Mouse (Mus musculus): ENCODE measurements around the gene Pkd2l1. TPM values are rescaled to one million over a fixed set of nuclear protein-coding genes. Genes with fewer than 3 reads are reported as not detected.

Gene Pkd2l1
- polyA plus RNA-seq, 1 experiment from 2014 or later: 0.15 TPM

- H3K36me3 ChIP-seq (ENCODE audit: control insufficient read depth, insufficient read depth, low read length): no peaks in the 10 kb centered on the region
- ATAC-seq (no peak), DNase-seq (ENCODE audit: low spot score) (no peak)
- H3K4me3 ChIP-seq (ENCODE audit: low read depth, low read length): no peak overlapping the region
- H3K9ac ChIP-seq (ENCODE audit: low read length): no peak overlapping the region
- no peaks in the 10 kb centered on the region for H3K9me3 ChIP-seq (replicated peaks; ENCODE audit: control insufficient read depth, low read length)
- 68% methylated on average over 2 of the region's 2 CpGs for whole genome bisulfite sequencing
- H3K27ac ChIP-seq (ENCODE audit: low read depth, low read length): no peak overlapping the region
- no peaks in the 10 kb centered on the region for H3K27me3 ChIP-seq (replicated peaks; ENCODE audit: control insufficient read depth, insufficient read depth, low read length)
- no peak overlapping the region for H3K4me2 ChIP-seq (ENCODE audit: low read length)
- H3K4me1 ChIP-seq (ENCODE audit: control insufficient read depth, insufficient read depth, low read length): no peaks in the 10 kb centered on the region
Measured at GRCm38 (mm10) chr19:44207079-44207478, 14.8 kb upstream of the Pkd2l1 start.

GRCm38 (mm10) chr19:44203015-44203564, 10.8 kb upstream of the Pkd2l1 start, which contains the start of gene Scd3:
Scd3 (plus strand) TSS chr19:44203269.
- ATAC-seq (no peak), DNase-seq (ENCODE audit: low spot score) (no peak)
- Histone ChIP-seq H3K4me2 (ENCODE audit: low read length) (no peak within 1 kb of the TSS), H3K4me3 (ENCODE audit: low read depth, low read length) (no peak within 1 kb of the TSS), H3K4me1 (ENCODE audit: control insufficient read depth, insufficient read depth, low read length) (no peaks in the 10 kb centered on the region), H3K36me3 (ENCODE audit: control insufficient read depth, insufficient read depth, low read length) (no peaks in the 10 kb centered on the region), H3K9me3 (replicated peaks; ENCODE audit: control insufficient read depth, low read length) (no peaks in the 10 kb centered on the region), H3K27me3 (replicated peaks; ENCODE audit: control insufficient read depth, insufficient read depth, low read length) (no peaks in the 10 kb centered on the region), H3K27ac (ENCODE audit: low read depth, low read length) (no peak within 1 kb of the TSS), H3K9ac (ENCODE audit: low read length) (no peak within 1 kb of the TSS)
- WGBS: 97% methylated on average over 9 of the region's 9 CpGs

GRCm38 (mm10) chr19:44198964-44199363, 6.7 kb upstream of the Pkd2l1 start:
- Histone ChIP-seq H3K4me2 (ENCODE audit: low read length) (no peak overlapping the region), H3K27ac (ENCODE audit: low read depth, low read length) (no peak overlapping the region), H3K27me3 (replicated peaks; ENCODE audit: control insufficient read depth, insufficient read depth, low read length) (no peaks in the 10 kb centered on the region), H3K4me1 (ENCODE audit: control insufficient read depth, insufficient read depth, low read length) (no peaks in the 10 kb centered on the region), H3K4me3 (ENCODE audit: low read depth, low read length) (no peak overlapping the region), H3K9me3 (replicated peaks; ENCODE audit: control insufficient read depth, low read length) (no peaks in the 10 kb centered on the region), H3K36me3 (ENCODE audit: control insufficient read depth, insufficient read depth, low read length) (no peaks in the 10 kb centered on the region), H3K9ac (ENCODE audit: low read length) (no peak overlapping the region)
- 83% methylated on average over 2 of the region's 2 CpGs for WGBS
- ATAC-seq (no peak), DNase-seq (ENCODE audit: low spot score) (peak; percentile 13)

GRCm38 (mm10) chr19:44198494-44198893, 6.3 kb upstream of the Pkd2l1 start:
- H3K36me3 ChIP-seq (ENCODE audit: control insufficient read depth, insufficient read depth, low read length): no peaks in the 10 kb centered on the region

GRCm38 (mm10) chr19:44197053-44197852, 5.0 kb upstream of the Pkd2l1 start:
- Histone ChIP-seq H3K4me1 (ENCODE audit: control insufficient read depth, insufficient read depth, low read length) (no peaks in the 10 kb centered on the region), H3K9me3 (replicated peaks; ENCODE audit: control insufficient read depth, low read length) (no peaks in the 10 kb centered on the region), H3K27me3 (replicated peaks; ENCODE audit: control insufficient read depth, insufficient read depth, low read length) (no peaks in the 10 kb centered on the region), H3K4me3 (ENCODE audit: low read depth, low read length) (no peak overlapping the region), H3K36me3 (ENCODE audit: control insufficient read depth, insufficient read depth, low read length) (no peaks in the 10 kb centered on the region), H3K4me2 (ENCODE audit: low read length) (no peak overlapping the region), H3K9ac (ENCODE audit: low read length) (no peak overlapping the region), H3K27ac (ENCODE audit: low read depth, low read length) (no peak overlapping the region)
- ATAC-seq (no peak), DNase-seq (ENCODE audit: low spot score) (no peak)
- WGBS: 89% methylated on average over 10 of the region's 10 CpGs

More at GRCm38 (mm10) chr19:44198494-44198893, 6.3 kb upstream of the Pkd2l1 start:
- DNase-seq (ENCODE audit: low spot score): no peak
- H3K9me3 ChIP-seq (replicated peaks; ENCODE audit: control insufficient read depth, low read length): no peaks in the 10 kb centered on the region
- WGBS: 93% methylated on average over 6 of the region's 6 CpGs
- H3K4me1 ChIP-seq (ENCODE audit: control insufficient read depth, insufficient read depth, low read length): no peaks in the 10 kb centered on the region
- no peak overlapping the region for H3K4me3 ChIP-seq (ENCODE audit: low read depth, low read length)
- ATAC-seq: no peak
- H3K27me3 ChIP-seq (replicated peaks; ENCODE audit: control insufficient read depth, insufficient read depth, low read length): no peaks in the 10 kb centered on the region
- no peak overlapping the region for H3K9ac ChIP-seq (ENCODE audit: low read length)
- no peak overlapping the region for H3K4me2 ChIP-seq (ENCODE audit: low read length)
- H3K27ac ChIP-seq (ENCODE audit: low read depth, low read length): no peak overlapping the region

- H3K4me3 ChIP-seq (ENCODE audit: low read depth, low read length): no peak overlapping the region
- H3K4me1 ChIP-seq (ENCODE audit: control insufficient read depth, insufficient read depth, low read length): no peaks in the 10 kb centered on the region
- peak; percentile 84 for DNase-seq (ENCODE audit: low spot score)
- no peaks in the 10 kb centered on the region for H3K36me3 ChIP-seq (ENCODE audit: control insufficient read depth, insufficient read depth, low read length)
- no peak overlapping the region for H3K27ac ChIP-seq (ENCODE audit: low read depth, low read length)
- no peak overlapping the region for H3K4me2 ChIP-seq (ENCODE audit: low read length)
- 12% methylated on average over 7 of the region's 7 CpGs for WGBS
- no peaks in the 10 kb centered on the region for H3K9me3 ChIP-seq (replicated peaks; ENCODE audit: control insufficient read depth, low read length)
- ATAC-seq: peak; percentile 57; the same call in 1 of the 2 replicates
- no peaks in the 10 kb centered on the region for H3K27me3 ChIP-seq (replicated peaks; ENCODE audit: control insufficient read depth, insufficient read depth, low read length)
- no peak overlapping the region for H3K9ac ChIP-seq (ENCODE audit: low read length)
Measured at GRCm38 (mm10) chr19:44195138-44195537, 2.9 kb upstream of the Pkd2l1 start.

GRCm38 (mm10) chr19:44193906-44194305, 1.7 kb upstream of the Pkd2l1 start:
- H3K27ac ChIP-seq (ENCODE audit: low read depth, low read length): no peak overlapping the region
- no peak overlapping the region for H3K4me2 ChIP-seq (ENCODE audit: low read length)
- DNase-seq (ENCODE audit: low spot score) (no peak), ATAC-seq (no peak)
- H3K27me3 ChIP-seq (replicated peaks; ENCODE audit: control insufficient read depth, insufficient read depth, low read length): no peaks in the 10 kb centered on the region
- H3K4me3 ChIP-seq (ENCODE audit: low read depth, low read length): no peak overlapping the region
- H3K9ac ChIP-seq (ENCODE audit: low read length): no peak overlapping the region
- no peaks in the 10 kb centered on the region for H3K36me3 ChIP-seq (ENCODE audit: control insufficient read depth, insufficient read depth, low read length)
- H3K9me3 ChIP-seq (replicated peaks; ENCODE audit: control insufficient read depth, low read length): no peaks in the 10 kb centered on the region
- WGBS: 86% methylated on average over 7 of the region's 7 CpGs
- H3K4me1 ChIP-seq (ENCODE audit: control insufficient read depth, insufficient read depth, low read length): no peaks in the 10 kb centered on the region

- H3K36me3 ChIP-seq (ENCODE audit: control insufficient read depth, insufficient read depth, low read length): no peaks in the 10 kb centered on the region
- H3K9me3 ChIP-seq (replicated peaks; ENCODE audit: control insufficient read depth, low read length): no peaks in the 10 kb centered on the region
- ATAC-seq (no peak), DNase-seq (ENCODE audit: low spot score) (peak; percentile 10)
- H3K4me1 ChIP-seq (ENCODE audit: control insufficient read depth, insufficient read depth, low read length): no peaks in the 10 kb centered on the region
- no peak overlapping the region for H3K27ac ChIP-seq (ENCODE audit: low read depth, low read length)
- H3K4me3 ChIP-seq (ENCODE audit: low read depth, low read length): no peak overlapping the region
- H3K27me3 ChIP-seq (replicated peaks; ENCODE audit: control insufficient read depth, insufficient read depth, low read length): no peaks in the 10 kb centered on the region
- WGBS: 65% methylated on average over 4 of the region's 4 CpGs
- no peak overlapping the region for H3K9ac ChIP-seq (ENCODE audit: low read length)
- H3K4me2 ChIP-seq (ENCODE audit: low read length): no peak overlapping the region
Measured at GRCm38 (mm10) chr19:44189056-44189455, 3.2 kb downstream of the Pkd2l1 start.

- Histone ChIP-seq H3K4me3 (ENCODE audit: low read depth, low read length) (no peak overlapping the region), H3K4me1 (ENCODE audit: control insufficient read depth, insufficient read depth, low read length) (no peaks in the 10 kb centered on the region), H3K9me3 (replicated peaks; ENCODE audit: control insufficient read depth, low read length) (no peaks in the 10 kb centered on the region), H3K4me2 (ENCODE audit: low read length) (no peak overlapping the region), H3K27ac (ENCODE audit: low read depth, low read length) (no peak overlapping the region), H3K27me3 (replicated peaks; ENCODE audit: control insufficient read depth, insufficient read depth, low read length) (no peaks in the 10 kb centered on the region), H3K9ac (ENCODE audit: low read length) (no peak overlapping the region), H3K36me3 (ENCODE audit: control insufficient read depth, insufficient read depth, low read length) (no peaks in the 10 kb centered on the region)
- no peak for ATAC-seq
- 75% methylated on average over 3 of the region's 3 CpGs for WGBS
- no peak for DNase-seq (ENCODE audit: low spot score)
Measured at GRCm38 (mm10) chr19:44183968-44184367, 8.3 kb downstream of the Pkd2l1 start.

Data from forebrain, embryonic 14.5 days (tissue).